Mouse (Mus musculus) erythroblast, embryonic 14.5 days (primary cell): ENCODE measurements around the gene Klhdc8b.

Experiments
- GATA1 ChIP-seq: IDR thresholded peaks from 2 replicates; pipeline ENCODE4 v1.6.1; 2012; ENCODE audit warnings: low read length, inconsistent platforms, mixed read lengths
- TAL1 ChIP-seq: IDR thresholded peaks from 3 replicates; pipeline ENCODE4 v1.6.1; 2012; ENCODE audit warnings: low read length, inconsistent platforms, mixed read lengths

DNA sequence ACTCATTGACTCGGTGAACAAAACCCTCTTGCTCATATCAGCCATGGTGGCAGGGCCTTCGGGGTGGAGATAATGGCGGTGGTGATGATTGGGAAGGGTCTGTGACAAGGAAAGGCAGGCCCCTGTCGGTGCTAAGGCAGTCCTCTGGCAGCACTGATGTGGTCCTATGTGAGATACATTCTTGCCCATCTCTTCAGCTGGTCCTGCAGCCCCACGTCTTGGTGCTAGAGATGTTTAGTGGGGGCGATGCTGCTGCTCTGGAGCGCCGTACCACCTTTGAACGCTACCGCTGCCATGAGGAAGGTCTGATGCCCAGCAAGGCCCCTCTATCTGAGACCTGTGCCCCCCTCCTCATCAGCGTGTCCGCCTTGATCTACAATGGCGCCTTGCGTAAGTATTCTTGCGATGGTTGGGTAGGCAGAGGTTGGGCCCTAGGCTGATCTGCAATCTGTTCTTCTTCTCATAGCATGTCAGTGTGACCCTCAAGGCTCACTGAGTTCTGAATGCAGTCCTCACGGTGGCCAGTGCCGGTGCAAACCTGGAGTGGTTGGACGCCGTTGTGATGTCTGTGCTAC lies 24.0 kb upstream of the Klhdc8b start:
- TF ChIP-seq TAL1 (no peak), GATA1 (no peak)
